Mouse (Mus musculus) liver, embryonic 14.5 days (tissue): ENCODE measurements around the gene Cks2. TPM values are rescaled to one million over a fixed set of nuclear protein-coding genes. Genes with fewer than 3 reads are reported as not detected.
"Not testable (repeated sequence)": the region's sequence is repeated elsewhere in the genome, so short reads cannot be mapped to it uniquely, and the experiment has no call there.

ENCODE experiments used
- ATAC-seq: fragments of 200-750 bp; cut with Nextera tagmentation; 2 replicates; pipeline ENCODE4 v1.8.0; 2017; ENCODE audit warnings: moderate number of reproducible peaks, mild to moderate bottlenecking, moderate library complexity; ENCODE audit not compliant: insufficient read depth
- DNase-seq, 3 experiments: peaks; one replicate each; pipeline ENCODE4 v3.0.0-alpha.2; 2012 to 2013; ENCODE audit warnings: low read depth in 3 of 3, low spot score in 3 of 3
- H3K27ac ChIP-seq: fragments of 300-500 bp; sonication (generic); 2 replicates; pipeline ENCODE4 v1.5.1; 2014; ENCODE audit warnings: moderate library complexity, mild to moderate bottlenecking, control low read depth, inconsistent platforms
- H3K27me3 ChIP-seq: fragments of 300-500 bp; sonication (generic); 2 replicates; pipeline ENCODE4 v1.6.1; 2014; ENCODE audit warnings: mild to moderate bottlenecking, low read length, moderate library complexity; ENCODE audit not compliant: control insufficient read depth, insufficient read depth
- H3K36me3 ChIP-seq: fragments of 300-500 bp; sonication (generic); replicated peaks from 2 replicates; pipeline ENCODE4 v1.6.1; 2014; ENCODE audit warnings: low read depth; ENCODE audit not compliant: control insufficient read depth, insufficient read depth
- H3K4me1 ChIP-seq, 2 experiments: fragments of 200-500 bp in 1 of 2; fragments of 300-500 bp in 1 of 2; sonication (generic) in 1 of 2; replicated peaks; 2 replicates each; pipeline ENCODE4 v1.6.1; 2012 to 2014; ENCODE audit warnings: antibody characterized with exemption in 1 of 2, inconsistent platforms in 1 of 2, low read length in 1 of 2; ENCODE audit not compliant: control insufficient read depth in 2 of 2, insufficient read depth in 2 of 2
- H3K4me2 ChIP-seq: fragments of 300-500 bp; sonication (generic); 2 replicates; pipeline ENCODE4 v1.6.1; 2014; ENCODE audit warnings: low read depth, mild to moderate bottlenecking, control low read depth, moderate library complexity
- H3K4me3 ChIP-seq, 2 experiments: fragments of 200-500 bp in 1 of 2; fragments of 300-500 bp in 1 of 2; sonication (generic) in 1 of 2; 2 replicates each; pipeline ENCODE4 v1.5.1; 2012 to 2014; ENCODE audit warnings: low read depth in 2 of 2, low read length in 2 of 2, mild to moderate bottlenecking in 2 of 2, control low read depth in 1 of 2, inconsistent platforms in 1 of 2, moderate library complexity in 1 of 2; ENCODE audit not compliant: insufficient read depth in 1 of 2
- H3K9ac ChIP-seq: fragments of 300-500 bp; sonication (generic); replicated peaks from 2 replicates; pipeline ENCODE4 v1.6.1; 2014; ENCODE audit warnings: mild to moderate bottlenecking, control low read depth, moderate library complexity
- H3K9me3 ChIP-seq: fragments of 300-500 bp; sonication (generic); 2 replicates; pipeline ENCODE4 v1.6.1; 2016; ENCODE audit warnings: low read length, mixed read lengths; ENCODE audit not compliant: control insufficient read depth
- CTCF ChIP-seq: IDR thresholded peaks from 2 replicates; pipeline ENCODE4 v1.5.1; 2016; ENCODE audit warnings: antibody characterized with exemption, low read depth, control low read depth
- EP300 ChIP-seq: IDR thresholded peaks from 2 replicates; pipeline ENCODE4 v1.6.1; 2016; ENCODE audit warnings: antibody characterized with exemption, low read depth
- WGBS: fragments of 180-500 bp; shearing (Covaris S2); extraction: QIAGEN DNeasy Blood & Tissue Kit; methylation state at CpG from one replicate; pipeline ENCODE4 v1.1.7; 2014; ENCODE audit not compliant: insufficient replicate concordance; 5-methylcytosine and 5-hydroxymethylcytosine counted together
- polyA plus RNA-seq, 2 experiments: library from polyadenylated mRNA; depleted of rRNA in 1 of 2; stranded (reverse) in 1 of 2; unstranded in 1 of 2; fragments of >200 nt; fragmentation: Nextera tagmentation in 1 of 2; extraction: Ambion mirVana in 1 of 2; gene quantifications; 2 replicates each; pipeline versions ENCODE4 v1.2.1 to v1.2.3; 2012 to 2014

Gene Cks2
- polyA plus RNA-seq, 2 experiments = 241 to 487 TPM

GRCm38 (mm10) chr13:51663561-51663960 is 18.5 kb downstream of the Cks2 start:
- Histone ChIP-seq H3K27me3 (no peaks in the 10 kb centered on the region), H3K4me2 (no peak overlapping the region), H3K4me3 (no peak overlapping the region), H3K36me3 (peaks cover 82% of the 10 kb centered on the region), H3K9ac (no peak overlapping the region), H3K9me3 (no peaks in the 10 kb centered on the region), H3K27ac (no peak overlapping the region), H3K4me1 (no peaks in the 10 kb centered on the region)
- DNase-seq (no peak), ATAC-seq (no peak)
- TF ChIP-seq EP300 (no peak), CTCF (no peak)
- 88% methylated on average over 2 of the region's 2 CpGs for WGBS

- WGBS = 77% methylated on average over 12 of the region's 12 CpGs
- not testable (repeated sequence) for H3K4me2 ChIP-seq, H3K4me1 ChIP-seq, H3K9me3 ChIP-seq, H3K27ac ChIP-seq, DNase-seq, H3K4me3 ChIP-seq, H3K27me3 ChIP-seq, ATAC-seq, H3K9ac ChIP-seq
- peaks cover 63% of the 10 kb centered on the region for H3K36me3 ChIP-seq
Observed at GRCm38 (mm10) chr13:51668195-51668594, 23.2 kb downstream of the Cks2 start.

GRCm38 (mm10) chr13:51676641-51677040 is 31.6 kb downstream of the Cks2 start:
- peaks cover 15 to 18% of the 10 kb centered on the region in 2 experiments for H3K4me1 ChIP-seq
- H3K9ac ChIP-seq = no peak overlapping the region
- TF ChIP-seq CTCF = no peak
- no peak for TF ChIP-seq EP300
- ATAC-seq = no peak
- WGBS = 76% methylated on average over 4 of the region's 4 CpGs
- no peak overlapping the region for H3K4me2 ChIP-seq
- no peak for DNase-seq
- H3K27ac ChIP-seq = no peak overlapping the region
- H3K4me3 ChIP-seq = no peak overlapping the region
- no peaks in the 10 kb centered on the region for H3K9me3 ChIP-seq
- H3K27me3 ChIP-seq = no peaks in the 10 kb centered on the region
- peaks cover 79% of the 10 kb centered on the region for H3K36me3 ChIP-seq

GRCm38 (mm10) chr13:51677041-51677440 is 32.0 kb downstream of the Cks2 start:
- Histone ChIP-seq H3K9ac (no peak overlapping the region), H3K27ac (no peak overlapping the region)
- TF ChIP-seq CTCF = no peak
- TF ChIP-seq EP300 = no peak

GRCm38 (mm10) chr13:51677630-51678185 is 32.7 kb downstream of the Cks2 start:
- no peak overlapping the region for H3K9ac ChIP-seq
- peak overlapping the region; percentile 29 for H3K4me2 ChIP-seq
- TF ChIP-seq EP300 (peak; percentile 59), CTCF (no peak)
- H3K9me3 ChIP-seq = no peaks in the 10 kb centered on the region
- H3K4me3 ChIP-seq = no peak overlapping the region
- DNase-seq (peak; percentile 38 to 46 (median 41)), ATAC-seq (peak; percentile 87)
- 30% methylated on average over 7 of the region's 7 CpGs for WGBS
- peaks cover 86% of the 10 kb centered on the region for H3K36me3 ChIP-seq
- H3K27me3 ChIP-seq = no peaks in the 10 kb centered on the region
- peaks cover 15 to 18% of the 10 kb centered on the region in 2 experiments for H3K4me1 ChIP-seq
- H3K27ac ChIP-seq = 0 out of 2 replicates have a peak overlapping the region, but pooled peaks have one; percentile 27

More at GRCm38 (mm10) chr13:51677041-51677440, 32.0 kb downstream of the Cks2 start:
- Histone ChIP-seq H3K36me3 (peaks cover 80% of the 10 kb centered on the region), H3K27me3 (no peaks in the 10 kb centered on the region), H3K4me3 (no peak overlapping the region), H3K4me1 (peaks cover 15 to 18% of the 10 kb centered on the region in 2 experiments), H3K9me3 (no peaks in the 10 kb centered on the region), H3K4me2 (no peak overlapping the region)
- DNase-seq = no peak
- ATAC-seq = no peak
- 78% methylated on average over 12 of the region's 12 CpGs for WGBS
